Mouse (Mus musculus) heart, postnatal 36 days (tissue): ENCODE measurements at regions not wholly inside any gene's neighbourhood (a gene's known extent, or its start where the extent isn't known, plus 50 kb on each side); places are given as distances from the start of the nearest gene placed in this dataset.

ENCODE experiments used
- DNase-seq, 2 experiments: peaks; one replicate each; pipeline ENCODE4 v3.0.0; 2021 to 2022
- intact Hi-C: fragments of 180-260 bp; cut with DNase I; formaldehyde crosslinking; loops from one replicate; pipeline ENCODE4 v1.15.1; 2025

GRCm38 (mm10) chr5:112001742-112002701 is 250.3 kb downstream of the Cryba4 start:
- DNase-seq, result peak in 1 of 2 experiments; percentile 21
- intact Hi-C loops, result no loop called here

DNA sequence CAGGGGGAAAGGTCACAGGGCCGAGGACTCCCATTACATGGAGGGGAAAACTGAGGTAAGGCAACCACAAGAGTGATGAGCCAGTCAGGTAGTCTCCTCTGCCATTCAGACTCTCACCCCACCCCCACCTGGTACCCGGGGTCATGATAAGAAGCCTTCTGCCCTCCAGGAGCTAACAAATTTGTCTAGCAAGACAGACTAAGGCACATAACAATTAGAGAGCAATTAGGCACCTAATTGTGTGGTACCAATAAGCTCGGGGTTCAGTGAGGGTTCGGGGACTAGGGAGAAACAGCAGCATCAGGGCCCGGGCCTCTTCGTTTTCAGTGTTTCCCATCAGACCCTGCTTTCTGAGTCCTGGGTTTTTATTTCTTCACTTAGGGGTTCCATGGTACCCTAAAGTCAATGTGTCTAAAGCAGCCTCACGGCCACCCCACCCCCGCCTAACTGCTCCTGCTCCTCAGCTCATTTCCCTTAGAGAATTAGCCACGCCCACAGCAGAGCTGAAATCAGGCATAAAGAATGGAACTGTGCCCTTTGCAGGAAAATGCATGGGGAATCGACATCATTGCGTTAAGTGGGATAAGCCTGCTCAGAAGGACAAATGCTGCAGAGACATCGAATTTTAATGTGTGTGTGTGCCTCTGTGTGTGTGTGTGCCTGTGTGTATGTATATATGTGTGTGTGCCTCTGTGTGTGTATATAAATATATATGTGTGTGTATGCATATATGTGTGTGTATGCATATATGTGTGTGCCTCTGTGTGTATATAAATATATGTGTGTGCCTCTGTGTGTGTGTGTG is 249.3 kb downstream of the Cryba4 start:
- intact Hi-C loops, result no loop called here
- DNase-seq, result no peak

- DNase-seq, result no peak
- intact Hi-C loops, result no loop called here
Measured at GRCm38 (mm10) chr5:112004041-112004440, 248.3 kb downstream of the Cryba4 start.

GRCm38 (mm10) chr5:112012505-112013164 is 239.7 kb downstream of the Cryba4 start:
- DNase-seq, result peak; percentile 28 to 44
- intact Hi-C loops, result loop anchor here (10.0 kb wide), 2 partner anchors 388 to 598 kb away; partner anchors contain the start of gene Mn1

DNA sequence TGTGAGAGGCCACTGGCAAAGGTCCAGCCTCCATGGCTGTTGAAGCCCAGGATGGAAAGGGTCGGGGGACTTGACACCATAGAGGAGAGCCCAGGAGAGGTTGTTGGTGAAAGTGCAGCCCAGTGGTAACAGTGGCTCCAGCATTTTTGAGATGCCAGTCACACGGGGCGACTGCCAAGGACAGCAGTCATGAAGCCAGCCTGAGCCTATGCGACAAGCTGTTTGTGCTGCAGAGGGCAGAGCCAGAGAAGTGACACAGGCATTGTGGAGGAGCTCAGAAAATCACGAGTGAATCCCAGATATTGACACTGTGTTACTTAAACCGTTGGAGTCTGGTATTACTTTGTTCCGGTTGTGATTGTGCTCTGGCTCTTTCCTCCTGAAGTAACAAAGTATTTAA is 233.4 kb downstream of the Cryba4 start:
- DNase-seq, result peak; percentile 46 to 53
- intact Hi-C loops, result loop anchor here (5.0 to 10.0 kb wide), 3 partner anchors 82 to 604 kb away; partner anchors contain the start of gene Mn1

GRCm38 (mm10) chr5:112020882-112021281 is 231.4 kb downstream of the Cryba4 start:
- intact Hi-C loops, result no loop called here
- DNase-seq, result peak; percentile 75 to 76

GRCm38 (mm10) chr5:112029955-112030354 is 222.4 kb downstream of the Cryba4 start:
- no peak for DNase-seq
- intact Hi-C loops, result no loop called here

- DNase-seq, result no peak
- intact Hi-C loops, result no loop called here
Measured at GRCm38 (mm10) chr5:112032036-112032435, 220.3 kb downstream of the Cryba4 start.

GRCm38 (mm10) chr5:112035426-112035825 is 216.9 kb downstream of the Cryba4 start:
- no peak for DNase-seq
- intact Hi-C loops, result no loop called here

GRCm38 (mm10) chr5:112037080-112037479 is 215.2 kb downstream of the Cryba4 start:
- intact Hi-C loops, result no loop called here
- DNase-seq, result no peak

- intact Hi-C loops, result no loop called here
- no peak for DNase-seq
Measured at GRCm38 (mm10) chr5:112039645-112040372, 212.5 kb downstream of the Cryba4 start.

GRCm38 (mm10) chr5:112040678-112041077 is 211.6 kb downstream of the Cryba4 start:
- intact Hi-C loops, result no loop called here
- no peak for DNase-seq

DNA sequence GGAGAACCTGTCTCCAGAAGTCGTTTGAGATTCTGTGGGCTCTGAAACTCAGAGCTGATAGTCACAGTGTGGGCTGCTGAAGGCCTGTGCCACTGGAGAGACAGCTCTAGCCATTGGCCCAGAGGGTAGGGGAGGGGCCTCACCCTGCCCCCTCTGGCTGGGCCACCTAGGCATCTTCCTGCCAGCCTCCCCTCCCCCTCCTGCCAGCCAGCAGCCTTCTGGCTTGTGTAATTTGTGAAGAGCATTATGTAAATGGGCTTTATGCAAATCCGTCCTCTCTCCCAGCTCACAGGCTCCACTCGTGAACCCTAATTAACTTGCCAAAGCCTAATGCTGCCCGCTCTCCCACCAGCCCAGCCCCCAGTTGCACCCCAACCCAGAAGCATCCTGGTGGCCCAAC is 211.0 kb downstream of the Cryba4 start:
- intact Hi-C loops, result no loop called here
- DNase-seq, result no peak

DNA sequence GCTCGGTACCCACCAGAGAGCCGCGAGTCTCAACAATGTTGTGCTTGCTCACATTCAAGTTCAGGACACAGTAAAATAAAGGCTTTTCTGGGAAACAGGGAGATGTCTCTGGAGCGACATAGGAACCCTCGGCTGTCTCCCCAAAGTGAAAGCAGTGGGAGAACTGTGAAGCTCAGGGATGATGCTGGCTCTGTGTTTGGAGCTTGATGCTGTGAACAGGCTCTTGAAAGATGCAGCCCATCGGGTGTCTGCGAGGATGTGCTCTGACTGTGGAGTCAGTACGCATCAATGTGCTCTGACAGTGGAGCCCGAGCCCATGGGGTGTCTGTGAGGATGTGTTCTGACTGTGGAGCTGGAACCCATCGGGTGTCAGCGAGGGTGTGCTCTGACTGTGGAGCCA is 210.1 kb downstream of the Cryba4 start:
- no peak for DNase-seq
- intact Hi-C loops, result no loop called here

GRCm38 (mm10) chr5:112050046-112050782 is 202.1 kb downstream of the Cryba4 start:
- no peak for DNase-seq
- intact Hi-C loops, result no loop called here

GRCm38 (mm10) chr5:112050906-112051305 is 201.4 kb downstream of the Cryba4 start:
- DNase-seq, result no peak
- intact Hi-C loops, result no loop called here

DNA sequence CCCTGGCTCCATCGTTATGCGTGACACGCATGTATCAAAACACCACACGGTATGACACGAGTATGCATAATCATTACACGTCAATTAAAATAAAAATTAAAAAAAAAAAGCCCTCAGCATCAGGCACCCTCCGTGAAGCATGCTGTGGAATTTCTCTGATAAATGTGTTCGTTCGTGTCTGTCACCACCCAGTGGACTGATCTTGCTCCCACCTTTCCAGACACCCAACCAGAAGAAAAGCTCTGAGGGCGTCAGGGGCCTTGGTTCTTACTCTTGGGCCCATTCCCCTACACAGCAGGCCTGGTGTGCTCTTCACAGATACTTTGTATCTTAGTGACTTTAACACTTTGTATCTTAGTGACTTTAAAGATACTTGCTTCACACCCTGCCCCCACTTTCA is 200.5 kb downstream of the Cryba4 start:
- DNase-seq, result no peak
- intact Hi-C loops, result no loop called here

GRCm38 (mm10) chr5:112053600-112054155 is 198.6 kb downstream of the Cryba4 start:
- no peak for DNase-seq
- intact Hi-C loops, result no loop called here

DNA sequence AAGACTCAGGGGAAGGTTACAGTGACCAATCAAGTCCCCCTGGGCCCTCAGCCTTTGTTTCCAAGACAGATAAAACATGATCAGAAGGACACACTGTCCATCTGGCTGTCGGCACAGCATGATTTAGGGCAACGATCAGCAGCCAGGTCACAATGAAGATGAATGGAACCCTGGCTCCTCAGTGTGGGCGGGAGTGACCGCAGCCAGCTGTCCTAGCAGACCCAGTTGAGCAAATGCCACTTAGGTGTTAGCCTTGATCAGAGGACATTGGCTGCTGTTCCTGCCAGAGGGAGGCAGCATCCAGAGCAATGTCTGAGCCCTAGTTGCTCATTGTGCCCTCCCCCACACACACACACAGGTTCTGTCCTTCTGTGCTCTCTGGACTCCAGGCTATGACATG is 197.3 kb downstream of the Cryba4 start:
- intact Hi-C loops, result no loop called here
- no peak for DNase-seq
